Mouse (Mus musculus) hindbrain, postnatal 0 days (tissue): ENCODE results near the gene Ugt1a6b. TPM values are rescaled to one million over a fixed set of nuclear protein-coding genes. Genes with fewer than 3 reads are reported as not detected.
A peak's percentile ranks its signal among the peaks of the same experiment; 100 is the strongest.

Source experiments
- ATAC-seq: fragments of 200-750 bp; cut with Nextera tagmentation; 2 replicates; pipeline ENCODE4 v1.8.0; 2017; ENCODE audit warnings: mild to moderate bottlenecking, moderate TSS enrichment, moderate library complexity
- DNase-seq: peaks from one replicate; pipeline ENCODE4 v3.0.0-alpha.2; 2015; ENCODE audit warnings: low spot score
- H3K27ac ChIP-seq: fragments of 300-500 bp; sonication (generic); 2 replicates; pipeline ENCODE4 v1.5.1; 2014; ENCODE audit warnings: mild to moderate bottlenecking
- H3K27me3 ChIP-seq: fragments of 300-500 bp; sonication (generic); 2 replicates; pipeline ENCODE4 v1.6.1; 2014; ENCODE audit warnings: low read length, mixed read lengths; ENCODE audit not compliant: insufficient read depth
- H3K36me3 ChIP-seq: fragments of 300-500 bp; sonication (generic); 2 replicates; pipeline ENCODE4 v1.6.1; 2014; ENCODE audit warnings: low read length, mixed read lengths; ENCODE audit not compliant: insufficient read depth
- H3K4me1 ChIP-seq: fragments of 300-500 bp; sonication (generic); 2 replicates; pipeline ENCODE4 v1.6.1; 2014; ENCODE audit warnings: antibody characterized with exemption, low read length, mixed read lengths; ENCODE audit not compliant: insufficient read depth
- H3K4me2 ChIP-seq: fragments of 300-500 bp; sonication (generic); 2 replicates; pipeline ENCODE4 v1.6.1; 2014; ENCODE audit warnings: low read depth, mild to moderate bottlenecking, low read length, moderate library complexity, mixed read lengths
- H3K4me3 ChIP-seq: fragments of 300-500 bp; sonication (generic); 2 replicates; pipeline ENCODE4 v1.5.1; 2014; ENCODE audit warnings: low read length
- H3K9ac ChIP-seq: fragments of 300-500 bp; sonication (generic); replicated peaks from 2 replicates; pipeline ENCODE4 v1.6.1; 2014; ENCODE audit warnings: mild to moderate bottlenecking, low read length, moderate library complexity, mixed read lengths
- H3K9me3 ChIP-seq: fragments of 300-500 bp; sonication (generic); 2 replicates; pipeline ENCODE4 v1.6.1; 2016; ENCODE audit warnings: low read length, mixed read lengths
- CTCF ChIP-seq: IDR thresholded peaks from 2 replicates; pipeline ENCODE4 v1.5.1; 2016; ENCODE audit warnings: antibody characterized with exemption, control low read depth, low read depth
- WGBS: fragments of 180-500 bp; shearing (Covaris S2); extraction: QIAGEN DNeasy Blood & Tissue Kit; methylation state at CpG from one replicate; pipeline ENCODE4 v1.1.7; 2014; 5-methylcytosine and 5-hydroxymethylcytosine counted together
- polyA plus RNA-seq: library from polyadenylated mRNA; unstranded; fragments of >200 nt; fragmentation: Nextera tagmentation; extraction: Ambion mirVana; gene quantifications from 2 replicates; pipeline ENCODE4 v1.2.1, GENCODE M21; 2015
- total RNA-seq: library from RNA; depleted of rRNA; stranded (reverse); fragments of >200 nt; gene quantifications from 2 replicates; pipeline ENCODE4 v1.2.3, GENCODE M21; 2014

The Ugt1a6b gene
- total and polyA plus RNA-seq, 2 experiments from 2014 or later = 3.0 to 3.8 TPM

DNA sequence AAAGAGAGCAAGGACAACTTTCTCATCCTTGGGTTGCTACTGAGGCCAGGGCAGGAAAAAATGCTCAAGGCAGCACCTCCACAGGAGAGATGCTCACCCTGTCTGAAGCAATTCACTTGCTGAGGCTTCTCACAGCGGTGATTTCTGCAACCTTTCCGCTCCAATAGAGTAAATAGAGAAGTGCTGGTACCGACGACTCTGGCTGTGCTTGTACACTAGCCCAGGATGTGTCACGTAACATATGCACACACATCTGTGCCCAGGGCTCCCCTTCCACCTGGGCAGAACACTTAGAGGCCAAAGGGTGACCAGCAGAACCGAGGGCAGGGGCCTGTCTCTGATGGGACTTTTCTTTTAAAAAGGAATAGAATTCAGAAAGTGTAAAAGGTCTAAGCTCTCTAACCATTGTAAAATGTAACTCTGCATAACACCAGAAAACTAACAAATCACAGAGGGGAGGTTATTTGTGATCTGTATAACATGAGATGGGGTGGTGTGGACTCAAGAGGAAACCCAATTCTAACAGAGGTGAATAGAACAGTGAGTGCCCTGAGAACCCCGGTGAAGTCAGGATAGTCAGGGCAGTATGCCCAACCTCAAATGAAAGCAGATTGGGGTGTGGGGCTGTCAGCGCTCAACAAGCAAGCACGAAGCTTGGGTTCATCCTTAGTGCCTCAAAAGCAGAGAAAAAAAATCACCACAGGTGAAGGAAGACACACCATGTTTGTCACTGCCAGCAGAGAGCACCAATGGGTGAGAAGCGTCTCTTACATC, 157.7 kb downstream of the Ugt1a6b start:
- no peak for DNase-seq

DNA sequence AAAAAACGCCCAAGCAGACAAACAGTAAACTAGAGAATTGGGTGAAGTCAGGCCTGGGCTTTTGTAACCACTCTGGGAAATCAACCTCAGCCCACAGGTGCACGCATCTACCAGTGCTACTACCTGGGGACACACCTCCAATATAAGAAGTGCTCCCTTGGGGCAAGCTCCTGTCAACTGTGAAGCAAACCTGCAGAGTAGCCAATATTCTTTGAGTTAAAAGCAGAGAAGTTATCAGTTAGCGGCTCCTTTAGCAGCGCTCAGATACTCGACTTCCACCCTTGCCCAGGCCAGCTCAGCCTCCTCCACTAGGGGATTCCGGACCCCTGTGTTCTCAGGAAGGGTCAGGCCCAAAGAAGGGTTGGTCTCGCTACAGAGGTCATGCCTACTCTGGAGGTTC, 158.7 kb downstream of the Ugt1a6b start:
- H3K4me1 ChIP-seq = no peaks in the 10 kb centered on the region
- DNase-seq (no peak), ATAC-seq (no peak)
- no peak overlapping the region for H3K4me2 ChIP-seq
- H3K9me3 ChIP-seq = peaks cover 7% of the 10 kb centered on the region; the same call in 1 of the 2 replicates
- H3K36me3 ChIP-seq = peaks cover 61% of the 10 kb centered on the region
- WGBS = 85% methylated on average over 7 of the region's 7 CpGs
- no peak for TF ChIP-seq CTCF
- H3K9ac ChIP-seq = no peak overlapping the region
- no peak overlapping the region for H3K4me3 ChIP-seq
- no peak overlapping the region for H3K27ac ChIP-seq
- no peaks in the 10 kb centered on the region for H3K27me3 ChIP-seq

More for the DNA sequence above, 157.7 kb downstream of the Ugt1a6b start:
- peaks cover 52% of the 10 kb centered on the region for H3K36me3 ChIP-seq
- H3K27ac ChIP-seq = no peak overlapping the region
- H3K4me1 ChIP-seq = no peaks in the 10 kb centered on the region
- no peak overlapping the region for H3K4me2 ChIP-seq
- TF ChIP-seq CTCF = no peak
- no peak for ATAC-seq
- no peak overlapping the region for H3K9ac ChIP-seq
- H3K4me3 ChIP-seq = no peak overlapping the region
- 78% methylated on average over 10 of the region's 10 CpGs for WGBS
- no peaks in the 10 kb centered on the region for H3K27me3 ChIP-seq
- H3K9me3 ChIP-seq = peaks cover 16% of the 10 kb centered on the region; the same call in 1 of the 2 replicates

- H3K4me3 ChIP-seq = no peak overlapping the region
- H3K9me3 ChIP-seq = peaks cover 2% of the 10 kb centered on the region; the same call in 1 of the 2 replicates
- no peak for TF ChIP-seq CTCF
- H3K9ac ChIP-seq = no peak overlapping the region
- 80% methylated on average over 4 of the region's 4 CpGs for WGBS
- H3K27ac ChIP-seq = no peak overlapping the region
- H3K4me2 ChIP-seq = no peak overlapping the region
- ATAC-seq (no peak), DNase-seq (peak; percentile 75)
- peaks cover 66% of the 10 kb centered on the region for H3K36me3 ChIP-seq
- H3K27me3 ChIP-seq = no peaks in the 10 kb centered on the region
- H3K4me1 ChIP-seq = no peaks in the 10 kb centered on the region
Measured at GRCm38 (mm10) chr1:88262255-88262654, 159.2 kb downstream of the Ugt1a6b start.

DNA sequence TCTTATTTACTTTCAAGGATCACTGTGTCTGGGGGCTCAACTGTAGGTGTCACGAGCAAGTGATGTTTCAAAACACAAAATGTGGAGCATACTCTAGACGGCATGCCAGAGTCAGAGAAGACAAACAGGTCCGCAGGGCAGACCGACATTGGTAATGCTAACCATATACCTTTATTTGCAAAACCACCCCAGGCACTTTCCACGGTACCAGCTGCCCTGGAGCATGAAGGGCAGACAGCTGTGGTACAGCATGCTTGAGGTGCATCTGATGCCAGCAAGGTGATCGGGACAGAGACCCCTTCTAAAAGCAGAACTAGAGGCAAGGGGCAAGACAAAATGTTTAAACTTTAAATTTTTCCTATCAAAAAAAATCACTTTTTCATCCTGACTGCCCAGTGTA, 159.9 kb downstream of the Ugt1a6b start:
- WGBS = 76% methylated on average over 6 of the region's 6 CpGs
- Histone ChIP-seq H3K27ac (no peak overlapping the region), H3K4me3 (no peak overlapping the region), H3K36me3 (peaks cover 73% of the 10 kb centered on the region), H3K9ac (no peak overlapping the region), H3K4me2 (no peak overlapping the region), H3K4me1 (no peaks in the 10 kb centered on the region), H3K9me3 (no peaks in the 10 kb centered on the region), H3K27me3 (no peaks in the 10 kb centered on the region)
- no peak for DNase-seq
- TF ChIP-seq CTCF = no peak
- ATAC-seq = no peak

GRCm38 (mm10) chr1:88263778-88264177, 160.7 kb downstream of the Ugt1a6b start:
- WGBS = 94% methylated on average over 5 of the region's 5 CpGs
- Histone ChIP-seq H3K9me3 (no peaks in the 10 kb centered on the region), H3K27me3 (no peaks in the 10 kb centered on the region), H3K9ac (no peak overlapping the region), H3K36me3 (peaks cover 81% of the 10 kb centered on the region), H3K27ac (no peak overlapping the region), H3K4me2 (no peak overlapping the region), H3K4me3 (no peak overlapping the region), H3K4me1 (no peaks in the 10 kb centered on the region)
- DNase-seq (no peak), ATAC-seq (no peak)
- TF ChIP-seq CTCF = no peak

GRCm38 (mm10) chr1:88264237-88264868, 161.3 kb downstream of the Ugt1a6b start:
- Histone ChIP-seq H3K36me3 (peaks cover 87% of the 10 kb centered on the region), H3K27ac (no peak overlapping the region), H3K4me3 (no peak overlapping the region), H3K9me3 (no peaks in the 10 kb centered on the region), H3K4me2 (no peak overlapping the region), H3K27me3 (no peaks in the 10 kb centered on the region), H3K9ac (no peak overlapping the region), H3K4me1 (no peaks in the 10 kb centered on the region)
- 91% methylated on average over 7 of the region's 7 CpGs for WGBS
- TF ChIP-seq CTCF = no peak
- no peak for ATAC-seq
- no peak for DNase-seq

GRCm38 (mm10) chr1:88264869-88265240, 161.8 kb downstream of the Ugt1a6b start:
- TF ChIP-seq CTCF = no peak
- H3K27ac ChIP-seq = no peak overlapping the region
- DNase-seq (no peak), ATAC-seq (no peak)
- no peaks in the 10 kb centered on the region for H3K4me1 ChIP-seq
- H3K36me3 ChIP-seq = peaks cover 92% of the 10 kb centered on the region
- H3K9me3 ChIP-seq = no peaks in the 10 kb centered on the region
- H3K4me3 ChIP-seq = no peak overlapping the region
- H3K27me3 ChIP-seq = no peaks in the 10 kb centered on the region
- H3K4me2 ChIP-seq = no peak overlapping the region
- WGBS = 75% methylated on average over 4 of the region's 4 CpGs
- no peak overlapping the region for H3K9ac ChIP-seq
